Mouse (Mus musculus) MEL (cell line): Measurements from ENCODE around the gene Dhx58. TPM values are rescaled to one million over a fixed set of nuclear protein-coding genes. Genes with fewer than 3 reads are reported as not detected.

Experiments used
- DNase-seq: peaks from one replicate; pipeline ENCODE4 v3.0.0; 2011; ENCODE audit warnings: low read depth, low spot score
- H3K27ac ChIP-seq: 2 replicates; pipeline ENCODE4 v1.5.1; 2012; ENCODE audit warnings: low read depth, mild to moderate bottlenecking, control low read depth, low read length, moderate library complexity; ENCODE audit not compliant: control insufficient read depth
- H3K27me3 ChIP-seq, 2 experiments: fragments of 150-350 bp in 1 of 2; sonication (generic) in 1 of 2; 2 replicates each; pipeline ENCODE4 v1.6.1; 2012; ENCODE audit warnings: low read length in 2 of 2, mild to moderate bottlenecking in 2 of 2, improper control_type of control experiment in 1 of 2, moderate library complexity in 1 of 2; ENCODE audit not compliant: insufficient read depth in 2 of 2, control insufficient read depth in 1 of 2
- H3K36me3 ChIP-seq, 2 experiments: 2 replicates each; pipeline ENCODE4 v1.6.1; 2012 to 2014; ENCODE audit warnings: low read length in 2 of 2, improper control_type of control experiment in 1 of 2, inconsistent platforms in 1 of 2, mild to moderate bottlenecking in 1 of 2; ENCODE audit not compliant: insufficient read depth in 2 of 2, control insufficient read depth in 1 of 2
- H3K4me1 ChIP-seq, 2 experiments: fragments of 150-350 bp in 1 of 2; sonication (generic) in 1 of 2; 2 replicates each; pipeline ENCODE4 v1.6.1; 2012; ENCODE audit warnings: low read length in 2 of 2, improper control_type of control experiment in 1 of 2, mild to moderate bottlenecking in 1 of 2; ENCODE audit not compliant: insufficient read depth in 2 of 2, control insufficient read depth in 1 of 2
- H3K4me3 ChIP-seq, 2 experiments: fragments of 150-350 bp in 1 of 2; sonication (generic) in 1 of 2; 2 replicates each; pipeline ENCODE4 v1.5.1; 2012; ENCODE audit warnings: low read depth in 2 of 2, low read length in 2 of 2, mild to moderate bottlenecking in 2 of 2, moderate library complexity in 2 of 2, control low read depth in 1 of 2, improper control_type of control experiment in 1 of 2; ENCODE audit not compliant: control insufficient read depth in 1 of 2, insufficient read depth in 1 of 2
- H3K79me2 ChIP-seq: 2 replicates; pipeline ENCODE4 v1.6.1; 2012; ENCODE audit warnings: mild to moderate bottlenecking, low read length, moderate library complexity; ENCODE audit not compliant: control insufficient read depth, poor library complexity, insufficient read depth
- H3K9ac ChIP-seq: 2 replicates; pipeline ENCODE4 v1.6.1; 2012; ENCODE audit warnings: low read depth, mild to moderate bottlenecking, control low read depth, low read length, moderate library complexity; ENCODE audit not compliant: control insufficient read depth, poor library complexity, severe bottlenecking
- H3K9me3 ChIP-seq: fragments of 150-350 bp; sonication (generic); replicated peaks from 2 replicates; pipeline ENCODE4 v1.6.1; 2012; ENCODE audit warnings: mild to moderate bottlenecking, low read length, improper control_type of control experiment, moderate library complexity; ENCODE audit not compliant: insufficient read depth
- BHLHE40 ChIP-seq: IDR thresholded peaks from 2 replicates; pipeline ENCODE4 v1.6.1; 2012; ENCODE audit warnings: low read depth, mild to moderate bottlenecking, inconsistent platforms, low read length, improper control_type of control experiment, borderline replicate concordance
- CTCF ChIP-seq, 3 experiments: IDR thresholded peaks in 2 of 3; conservative IDR thresholded peaks in 1 of 3; 2 replicates each; pipeline ENCODE4 v1.5.1; 2011 to 2012; ENCODE audit warnings: low read length in 3 of 3, low read depth in 2 of 3, mild to moderate bottlenecking in 2 of 3, improper control_type of control experiment in 1 of 3, inconsistent platforms in 1 of 3, mixed read lengths in 1 of 3, moderate library complexity in 1 of 3; ENCODE audit not compliant: control insufficient read depth in 1 of 3, insufficient read depth in 1 of 3, poor library complexity in 1 of 3, severe bottlenecking in 1 of 3
- E2F4 ChIP-seq: IDR thresholded peaks from 2 replicates; pipeline ENCODE4 v1.6.1; 2011; ENCODE audit warnings: low read depth, low read length, improper control_type of control experiment, borderline replicate concordance
- ELF1 ChIP-seq: IDR thresholded peaks from 2 replicates; pipeline ENCODE4 v1.6.1; 2014; ENCODE audit warnings: low read depth, mild to moderate bottlenecking, inconsistent platforms, low read length, improper control_type of control experiment, moderate library complexity
- EP300 ChIP-seq, 2 experiments: IDR thresholded peaks; 2 replicates each; pipeline ENCODE4 v1.6.1; 2011; ENCODE audit warnings: improper control_type of control experiment in 2 of 2, low read length in 2 of 2, low read depth in 1 of 2, mild to moderate bottlenecking in 1 of 2
- GABPA ChIP-seq: IDR thresholded peaks from 2 replicates; pipeline ENCODE4 v1.6.1; 2012; ENCODE audit warnings: low read depth, mild to moderate bottlenecking, inconsistent platforms, low read length, improper control_type of control experiment, moderate library complexity
- HCFC1 ChIP-seq: IDR thresholded peaks from 2 replicates; pipeline ENCODE4 v1.6.1; 2012; ENCODE audit warnings: low read depth, mild to moderate bottlenecking, inconsistent platforms, low read length, improper control_type of control experiment, moderate library complexity
- JUND ChIP-seq: IDR thresholded peaks from 2 replicates; pipeline ENCODE4 v1.6.1; 2011; ENCODE audit warnings: low read depth, mild to moderate bottlenecking, improper control_type of control experiment, low read length
- KAT2A ChIP-seq: conservative IDR thresholded peaks from 2 replicates; pipeline ENCODE4 v1.6.1; 2012; ENCODE audit warnings: low read depth, low read length, improper control_type of control experiment, inconsistent platforms
- MAFK ChIP-seq: IDR thresholded peaks from 2 replicates; pipeline ENCODE4 v1.6.1; 2011; ENCODE audit warnings: low read depth, mild to moderate bottlenecking, low read length, improper control_type of control experiment, borderline replicate concordance
- MAX ChIP-seq: IDR thresholded peaks from 2 replicates; pipeline ENCODE4 v1.6.1; 2011; ENCODE audit warnings: low read length, improper control_type of control experiment
- MAZ ChIP-seq: IDR thresholded peaks from 2 replicates; pipeline ENCODE4 v1.6.1; 2012; ENCODE audit warnings: low read depth, mild to moderate bottlenecking, inconsistent platforms, low read length, improper control_type of control experiment
- MEF2A ChIP-seq: IDR thresholded peaks from 2 replicates; pipeline ENCODE4 v1.6.1; 2014; ENCODE audit warnings: low read depth, mild to moderate bottlenecking, inconsistent platforms, low read length, improper control_type of control experiment; ENCODE audit not compliant: poor library complexity, insufficient replicate concordance, severe bottlenecking; ENCODE audit errors: extremely low read depth
- NELFE ChIP-seq: IDR thresholded peaks from 2 replicates; pipeline ENCODE4 v1.6.1; 2011; ENCODE audit warnings: low read depth, low read length, improper control_type of control experiment
- NRF1 ChIP-seq: IDR thresholded peaks from 2 replicates; pipeline ENCODE4 v1.6.1; 2014; ENCODE audit warnings: low read depth, mild to moderate bottlenecking, inconsistent platforms, low read length, improper control_type of control experiment, moderate library complexity; ENCODE audit not compliant: poor library complexity, insufficient read depth, severe bottlenecking
- POLR2A ChIP-seq, 2 experiments: IDR thresholded peaks; 2 replicates each; pipeline ENCODE4 v1.6.1; 2011 to 2012; ENCODE audit warnings: low read length in 2 of 2, mild to moderate bottlenecking in 2 of 2, control low read depth in 1 of 2, improper control_type of control experiment in 1 of 2, low read depth in 1 of 2, moderate library complexity in 1 of 2; ENCODE audit not compliant: control insufficient read depth in 1 of 2, insufficient read depth in 1 of 2, poor library complexity in 1 of 2
- POLR2AphosphoS5 ChIP-seq: IDR thresholded peaks from 2 replicates; pipeline ENCODE4 v1.6.1; 2012; ENCODE audit warnings: low read depth, borderline replicate concordance, mild to moderate bottlenecking, inconsistent platforms, low read length, moderate library complexity, mixed read lengths
- RAD21 ChIP-seq: IDR thresholded peaks from 2 replicates; pipeline ENCODE4 v1.6.1; 2011; ENCODE audit warnings: mild to moderate bottlenecking, low read depth, low read length, improper control_type of control experiment
- RCOR1 ChIP-seq: IDR thresholded peaks from 2 replicates; pipeline ENCODE4 v1.6.1; 2012; ENCODE audit warnings: low read depth, mild to moderate bottlenecking, inconsistent platforms, low read length, improper control_type of control experiment
- SIN3A ChIP-seq: IDR thresholded peaks from 2 replicates; pipeline ENCODE4 v1.6.1; 2012; ENCODE audit warnings: low read length, improper control_type of control experiment, inconsistent platforms
- SMC3 ChIP-seq: IDR thresholded peaks from 2 replicates; pipeline ENCODE4 v1.6.1; 2011; ENCODE audit warnings: low read depth, low read length, improper control_type of control experiment
- TAL1 ChIP-seq: IDR thresholded peaks from 2 replicates; pipeline ENCODE4 v1.6.1; 2012; ENCODE audit warnings: mild to moderate bottlenecking, inconsistent platforms, low read length, moderate library complexity, mixed read lengths
- TBP ChIP-seq: IDR thresholded peaks from 2 replicates; pipeline ENCODE4 v1.8.0; 2011; ENCODE audit warnings: low read depth, low read length, improper control_type of control experiment
- TCF12 ChIP-seq: IDR thresholded peaks from 2 replicates; pipeline ENCODE4 v1.6.1; 2014; ENCODE audit warnings: low read depth, mild to moderate bottlenecking, inconsistent platforms, low read length, improper control_type of control experiment, moderate library complexity
- UBTF ChIP-seq: IDR thresholded peaks from 2 replicates; pipeline ENCODE4 v1.6.1; 2012; ENCODE audit warnings: low read depth, mild to moderate bottlenecking, inconsistent platforms, low read length, improper control_type of control experiment, moderate library complexity, borderline replicate concordance; ENCODE audit not compliant: insufficient read depth
- USF1 ChIP-seq: IDR thresholded peaks from 2 replicates; pipeline ENCODE4 v1.6.1; 2014; ENCODE audit warnings: low read depth, mild to moderate bottlenecking, inconsistent platforms, low read length, improper control_type of control experiment, moderate library complexity
- ZC3H11A ChIP-seq: IDR thresholded peaks from 2 replicates; pipeline ENCODE4 v1.6.1; 2012; ENCODE audit warnings: low read depth, mild to moderate bottlenecking, inconsistent platforms, low read length, improper control_type of control experiment
- ZNF384 ChIP-seq: IDR thresholded peaks from 2 replicates; pipeline ENCODE4 v1.6.1; 2012; ENCODE audit warnings: low read depth, mild to moderate bottlenecking, inconsistent platforms, low read length, improper control_type of control experiment
- polyA plus RNA-seq, 2 experiments: library from polyadenylated mRNA; stranded (reverse) in 1 of 2; unstranded in 1 of 2; fragments of >175 nt in 1 of 2; fragments of >200 nt in 1 of 2; gene quantifications; 2 replicates each; pipeline versions ENCODE4 v1.2.1 to v1.2.4; 2012; ENCODE audit warnings: low replicate concordance in 2 of 2, low read depth in 1 of 2; ENCODE audit not compliant: insufficient read length in 2 of 2, insufficient read depth in 1 of 2, missing spikeins in 1 of 2
- total RNA-seq: library from RNA; depleted of rRNA; stranded (reverse); fragments of 300-350 nt; gene quantifications from 2 replicates; pipeline ENCODE4 v1.2.3, GENCODE M21; 2012

The Dhx58 gene
- total and polyA plus RNA-seq, 3 experiments, result 3.6 to 3.9 TPM; not detected in 1

DNA sequence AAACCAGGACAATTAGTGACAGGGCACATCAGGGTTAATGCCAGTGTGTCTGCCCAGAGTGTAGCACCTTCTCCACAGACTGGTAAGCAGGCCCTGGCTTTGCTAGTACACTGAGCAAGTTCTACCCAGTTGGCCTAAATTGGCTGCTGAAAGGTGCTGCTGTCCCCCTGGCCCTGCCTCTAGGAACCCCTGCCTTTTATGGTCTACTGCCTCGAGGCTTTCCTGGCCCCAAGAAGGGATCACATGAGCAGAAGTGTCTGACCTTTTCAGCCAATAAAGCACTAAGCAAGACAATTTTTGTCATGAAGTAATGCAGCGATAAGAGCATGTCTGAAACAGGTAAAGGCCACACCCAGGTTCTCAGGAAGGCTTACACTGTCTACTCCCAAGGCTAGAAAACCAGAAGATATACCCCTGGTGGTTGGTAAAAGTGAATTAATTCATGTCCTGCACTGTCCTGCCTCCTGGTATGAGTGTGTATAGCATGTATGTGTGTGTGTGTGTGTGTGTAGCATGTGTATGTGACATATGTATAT, 18.5 kb upstream of the Dhx58 start:
- H3K27me3 ChIP-seq, result no peaks in the 10 kb centered on the region
- no peak for DNase-seq
- H3K79me2 ChIP-seq, result peaks cover 57% of the 10 kb centered on the region
- H3K9ac ChIP-seq, result peak overlapping the region; percentile 32
- peaks cover 42 to 55% of the 10 kb centered on the region in 2 experiments for H3K4me1 ChIP-seq
- H3K36me3 ChIP-seq, result peaks cover 18 to 62% of the 10 kb centered on the region in 2 experiments
- no peaks in the 10 kb centered on the region for H3K9me3 ChIP-seq
- H3K4me3 ChIP-seq, result no peak overlapping the region
- peak overlapping the region; percentile 87 for H3K27ac ChIP-seq
- TF ChIP-seq USF1, result 0 out of 2 replicates have a peak, but pooled peaks have one; percentile 23
- no peak for TF ChIP-seq JUND

DNA sequence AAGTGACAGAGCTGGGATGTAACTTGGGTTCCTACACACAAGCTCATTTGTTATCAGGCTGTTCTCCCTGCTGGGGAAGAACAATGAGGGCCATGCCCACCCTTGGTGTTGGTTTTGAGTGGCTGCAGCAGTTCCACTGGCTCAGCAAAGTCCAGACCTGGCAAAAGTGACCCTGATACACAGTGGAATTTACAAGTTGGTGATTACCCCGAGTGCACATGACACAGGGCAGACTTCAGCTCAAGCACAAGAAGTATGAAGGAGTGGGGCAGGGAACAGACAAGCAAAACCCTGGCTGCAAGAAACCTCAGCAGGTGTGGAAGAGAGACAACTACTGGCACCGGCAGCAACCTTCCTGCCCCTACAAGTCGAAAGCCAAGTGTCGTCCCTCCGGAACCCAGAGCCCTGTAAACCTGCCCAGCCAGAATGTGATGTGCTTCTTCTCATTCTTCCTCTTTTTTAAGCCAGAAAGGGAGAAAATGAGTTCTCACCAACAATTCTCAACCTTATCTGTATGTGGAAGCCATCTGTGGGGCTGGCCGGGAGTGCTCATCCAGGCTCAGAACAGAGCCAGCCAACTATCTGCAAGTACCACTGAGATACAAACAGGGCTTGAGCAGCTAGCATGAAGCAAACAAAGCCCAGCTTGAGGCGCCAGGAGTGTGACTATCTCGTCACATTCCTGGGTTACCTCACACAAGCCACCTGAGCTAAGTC, 17.9 kb upstream of the Dhx58 start:
- DNase-seq, result peak; percentile 98
- Histone ChIP-seq H3K9ac (peak overlapping the region; percentile 32), H3K9me3 (no peaks in the 10 kb centered on the region), H3K4me3 (peak overlapping the region; percentile 6 to 18; a peak in 3 of 4 replicates), H3K79me2 (peaks cover 52% of the 10 kb centered on the region), H3K27ac (peak overlapping the region; percentile 87), H3K27me3 (no peaks in the 10 kb centered on the region), H3K4me1 (peaks cover 42 to 51% of the 10 kb centered on the region in 2 experiments), H3K36me3 (peaks cover 19 to 58% of the 10 kb centered on the region in 2 experiments)
- peak; percentile 15; the same call in 1 of the 2 replicates for TF ChIP-seq SMC3
- no peak for TF ChIP-seq RAD21
- peak; percentile 90 for TF ChIP-seq TBP
- TF ChIP-seq MAX, result no peak; the same call in 1 of the 2 replicates
- TF ChIP-seq TAL1, result peak; percentile 93
- TF ChIP-seq MAFK, result no peak; the same call in 1 of the 2 replicates
- no peak for TF ChIP-seq USF1
- no peak for TF ChIP-seq E2F4
- TF ChIP-seq ZC3H11A, result peak; percentile 9; the same call in 1 of the 2 replicates
- peak; percentile 27; the same call in 1 of the 2 replicates for TF ChIP-seq KAT2A
- peak; percentile 92 for TF ChIP-seq SIN3A
- peak; percentile 66; the same call in 1 of the 2 replicates for TF ChIP-seq HCFC1
- TF ChIP-seq BHLHE40, result peak; percentile 54; the same call in 1 of the 2 replicates
- no peak for TF ChIP-seq POLR2A (IDR thresholded peaks at IDR 0.05; ENCODE audit: control insufficient read depth in 1 of 2, insufficient read depth in 1 of 2, low read depth in 1 of 2, low read length in 2 of 2, poor library complexity in 1 of 2)
- no peak for TF ChIP-seq ZNF384
- no peak for TF ChIP-seq GABPA
- TF ChIP-seq POLR2AphosphoS5, result no peak
- TF ChIP-seq RCOR1, result peak; percentile 77
- no peak for TF ChIP-seq MEF2A
- 0 out of 2 replicates have a peak, but pooled peaks have one; percentile 26 for TF ChIP-seq NRF1
- peak; percentile 76 for TF ChIP-seq MAZ
- TF ChIP-seq EP300 (IDR thresholded peaks at IDR 0.05; ENCODE audit: low read depth in 1 of 2, low read length in 2 of 2), result peak; percentile 85 to 87
- peak; percentile 32; the same call in 1 of the 2 replicates for TF ChIP-seq NELFE
- no peak for TF ChIP-seq CTCF (IDR thresholded peaks at IDR 0.05 in 2 of 3, conservative IDR thresholded peaks at IDR 0.05 in 1 of 3; ENCODE audit: control insufficient read depth in 1 of 3, insufficient read depth in 1 of 3, low read depth in 2 of 3, low read length in 3 of 3, poor library complexity in 1 of 3, severe bottlenecking in 1 of 3)
- no peak for TF ChIP-seq JUND
- peak; percentile 84 for TF ChIP-seq TCF12
- peak; percentile 59 for TF ChIP-seq ELF1
- peak; percentile 95; the same call in 1 of the 2 replicates for TF ChIP-seq UBTF
